Mouse (Mus musculus) bone marrow macrophage, adult 2 months (primary cell): ENCODE measurements around the gene Cd3d. TPM values are rescaled to one million over a fixed set of nuclear protein-coding genes. Genes with fewer than 3 reads are reported as not detected.
"Not testable (repeated sequence)": the region's sequence is repeated elsewhere in the genome, so short reads cannot be mapped to it uniquely, and the experiment has no call there.

ENCODE experiments used
- H3K27ac ChIP-seq: 2 replicates; pipeline ENCODE4 v1.5.1; 2012; ENCODE audit warnings: low read depth, low read length; ENCODE audit not compliant: insufficient read depth
- H3K4me1 ChIP-seq: 2 replicates; pipeline ENCODE4 v1.6.1; 2012; ENCODE audit warnings: low read length; ENCODE audit not compliant: control insufficient read depth, insufficient read depth
- H3K4me3 ChIP-seq: 2 replicates; pipeline ENCODE4 v1.5.1; 2012; ENCODE audit warnings: mild to moderate bottlenecking, low read length, moderate library complexity; ENCODE audit not compliant: insufficient read depth
- CTCF ChIP-seq: IDR thresholded peaks from 2 replicates; pipeline ENCODE4 v1.5.1; 2012; ENCODE audit warnings: low read depth, mild to moderate bottlenecking, low read length, moderate library complexity
- POLR2A ChIP-seq: IDR thresholded peaks from 2 replicates; pipeline ENCODE4 v1.6.1; 2012; ENCODE audit warnings: mild to moderate bottlenecking, low read depth, low read length, borderline replicate concordance
- polyA plus RNA-seq: library from polyadenylated mRNA; stranded (reverse); fragments of >200 nt; gene quantifications from 2 replicates; pipeline ENCODE4 v1.2.4, GENCODE M21; 2012; ENCODE audit not compliant: missing spikeins, insufficient read depth, insufficient read length

Cd3d gene
- polyA plus RNA-seq = not detected in 2 replicates

DNA sequence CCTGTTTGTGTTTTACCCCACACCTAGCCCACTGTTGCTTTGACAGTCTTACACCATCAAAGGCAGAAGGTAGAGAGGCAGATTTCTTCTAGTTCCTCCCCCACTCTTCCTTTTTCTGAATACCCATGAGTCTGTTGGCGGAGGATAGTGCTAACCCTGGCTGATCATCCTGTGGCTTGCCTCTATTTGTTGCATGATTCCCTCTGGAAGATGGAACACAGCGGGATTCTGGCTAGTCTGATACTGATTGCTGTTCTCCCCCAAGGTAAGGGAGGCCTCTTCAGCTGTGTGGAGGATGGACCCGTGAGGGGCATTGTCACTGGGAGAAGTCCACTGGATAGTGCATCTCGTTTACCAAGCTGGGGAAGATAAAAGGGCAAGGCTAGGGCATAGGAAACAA is at the start of gene Cd3d:
Gene Cd3d, plus strand, starts transcription at position 111 of the 400 bp plus-strand sequence.
- Histone ChIP-seq H3K4me1 (peaks cover 7% of the 10 kb centered on the region), H3K4me3 (no peak within 1 kb of the TSS), H3K27ac (no peak within 1 kb of the TSS)
- no peak for TF ChIP-seq CTCF
- TF ChIP-seq POLR2A = no peak

DNA sequence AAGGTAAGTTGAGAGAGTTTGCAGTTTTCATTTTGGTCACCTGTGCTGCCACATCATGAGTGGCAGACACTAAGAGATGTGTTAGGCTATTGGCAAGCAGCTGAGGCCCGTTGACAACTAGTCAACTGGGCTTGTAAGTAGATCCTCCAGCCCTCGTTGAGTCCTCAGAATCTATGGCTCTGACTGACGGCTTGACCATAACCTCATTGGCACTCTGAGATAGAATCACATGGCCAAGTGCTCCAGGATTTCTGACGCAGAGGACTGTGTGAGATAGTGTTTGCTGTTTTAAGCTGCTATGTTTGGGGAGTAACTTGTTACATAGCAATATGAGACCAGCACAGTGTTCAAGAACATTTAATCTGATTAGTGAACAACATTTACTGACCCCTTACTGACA is 39.8 kb upstream of the Cd3d start:
- H3K27ac ChIP-seq = no peak overlapping the region

DNA sequence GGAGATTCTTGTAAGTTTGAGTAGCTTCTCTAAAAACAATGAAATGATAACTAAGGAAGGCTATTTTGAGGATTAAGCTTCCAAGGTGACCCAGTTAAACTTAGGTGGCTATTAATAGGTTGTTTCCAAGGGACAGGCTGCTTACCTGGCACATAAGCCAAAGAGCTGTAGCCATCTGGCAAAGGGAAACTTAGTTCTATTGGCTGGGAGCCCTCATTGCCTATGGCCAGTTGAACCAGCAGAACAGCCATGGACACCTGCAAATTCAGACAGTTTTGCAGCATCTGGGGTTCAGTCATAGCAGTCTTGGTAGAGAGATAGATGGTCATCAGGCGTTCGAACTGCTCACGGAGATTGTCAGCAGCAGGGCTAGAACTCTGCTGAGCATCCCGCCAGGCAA is 39.2 kb upstream of the Cd3d start:
- peaks cover 8% of the 10 kb centered on the region for H3K4me1 ChIP-seq
- no peak overlapping the region for H3K27ac ChIP-seq
- no peak overlapping the region for H3K4me3 ChIP-seq
- TF ChIP-seq CTCF (no peak), POLR2A (no peak)

More for the DNA sequence above, 39.8 kb upstream of the Cd3d start:
- Histone ChIP-seq H3K4me3 (no peak overlapping the region), H3K4me1 (peaks cover 8% of the 10 kb centered on the region)
- TF ChIP-seq CTCF (no peak), POLR2A (no peak)

- Histone ChIP-seq H3K4me3 (no peak overlapping the region), H3K4me1 (no peaks in the 10 kb centered on the region), H3K27ac (no peak overlapping the region)
- TF ChIP-seq CTCF (no peak), POLR2A (no peak)
These were observed 35.3 kb upstream of the Cd3d start for GRCm38 (mm10) chr9:44946185-44946695.

GRCm38 (mm10) chr9:44947836-44948235 is 33.8 kb upstream of the Cd3d start:
- no peak overlapping the region for H3K4me3 ChIP-seq
- TF ChIP-seq POLR2A (no peak), CTCF (no peak)
- no peak overlapping the region for H3K27ac ChIP-seq
- no peaks in the 10 kb centered on the region for H3K4me1 ChIP-seq

- H3K27ac ChIP-seq = no peak overlapping the region
- no peak overlapping the region for H3K4me3 ChIP-seq
- 0 out of 2 replicates have a peak, but pooled peaks cover 2% of the 10 kb centered on the region for H3K4me1 ChIP-seq
- TF ChIP-seq POLR2A (no peak), CTCF (no peak)
These were observed 27.2 kb upstream of the Cd3d start for GRCm38 (mm10) chr9:44954432-44954831.

GRCm38 (mm10) chr9:44965126-44965832 is 16.3 kb upstream of the Cd3d start, which contains the start of gene Ube4a:
TSS of gene Ube4a (minus strand) at chr9:44965600.
- H3K27ac ChIP-seq = peak within 1 kb of the TSS; percentile 33
- H3K4me1 ChIP-seq = peaks cover 4% of the 10 kb centered on the region
- H3K4me3 ChIP-seq = peak within 1 kb of the TSS; percentile 78
- TF ChIP-seq CTCF (no peak), POLR2A (peak; percentile 28; the same call in 1 of the 2 replicates)

DNA sequence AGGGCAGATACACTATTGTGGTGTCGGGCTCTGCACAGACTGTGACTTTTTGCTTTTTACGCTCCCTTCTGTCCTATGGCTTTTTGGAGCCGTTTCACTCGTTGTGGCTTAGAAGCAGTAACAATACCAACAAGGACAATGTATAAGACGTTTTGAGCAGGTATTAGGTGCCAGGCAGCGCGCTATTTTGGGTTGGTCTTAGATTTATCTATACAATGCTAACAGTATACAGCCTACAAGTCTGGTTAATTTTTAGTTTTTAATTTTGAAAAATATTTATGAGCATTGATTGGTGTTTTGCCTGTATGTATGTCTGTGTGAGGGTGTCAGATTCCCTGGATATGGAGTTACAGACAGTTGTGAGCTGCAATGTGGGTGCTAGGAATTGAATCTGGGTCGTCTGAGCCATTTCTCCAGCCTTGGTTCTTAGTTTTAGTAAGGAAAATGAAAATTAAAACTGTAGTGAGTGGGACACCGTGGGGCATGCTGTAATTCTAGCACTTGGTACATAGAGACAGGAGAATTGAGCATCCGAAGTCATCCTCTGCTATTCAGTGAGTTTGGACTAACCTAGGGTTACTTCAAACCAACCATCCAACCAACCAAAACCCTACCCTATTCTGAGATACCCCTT is 15.6 kb upstream of the Cd3d start:
- 0 out of 2 replicates have a peak overlapping the region, but pooled peaks have one; percentile 16 for H3K27ac ChIP-seq
- TF ChIP-seq CTCF (no peak), POLR2A (no peak)

GRCm38 (mm10) chr9:44966815-44967242 is 14.8 kb upstream of the Cd3d start:
- H3K4me1 ChIP-seq = peaks cover 4% of the 10 kb centered on the region
- TF ChIP-seq POLR2A (no peak), CTCF (no peak)
- H3K27ac ChIP-seq = no peak overlapping the region
- no peak overlapping the region for H3K4me3 ChIP-seq

More for the DNA sequence above, 15.6 kb upstream of the Cd3d start:
- Histone ChIP-seq H3K4me1 (peaks cover 4% of the 10 kb centered on the region), H3K4me3 (peak overlapping the region; percentile 66)

- not testable (repeated sequence) for H3K27ac ChIP-seq, H3K4me1 ChIP-seq, H3K4me3 ChIP-seq
These were observed 13.8 kb upstream of the Cd3d start for GRCm38 (mm10) chr9:44967763-44968162.
